Mouse (Mus musculus) cerebellum, adult 2 months (tissue): Measurements from ENCODE around the gene Atp8b3.
A peak's percentile ranks its signal among the peaks of the same experiment; 100 is the strongest.

ENCODE experiments used
- CTCF ChIP-seq: fragments of 200-500 bp; IDR thresholded peaks from 2 replicates; pipeline ENCODE4 v1.5.1; 2011; ENCODE audit warnings: low read depth, mild to moderate bottlenecking, control low read depth, low read length, moderate library complexity, borderline replicate concordance; ENCODE audit not compliant: insufficient read depth
- POLR2A ChIP-seq: fragments of 200-500 bp; IDR thresholded peaks from 2 replicates; pipeline ENCODE4 v1.6.1; 2011; ENCODE audit warnings: low read length, control low read depth, borderline replicate concordance; ENCODE audit not compliant: insufficient read depth

GRCm38 (mm10) chr10:80548428-80549006 lies 9.6 kb upstream of the Atp8b3 start:
- TF ChIP-seq CTCF (peak; percentile 80), POLR2A (no peak)
